Mouse (Mus musculus) thymus, postnatal 4 days (tissue): ENCODE measurements around the gene Zfp408.
"Not testable (repeated sequence)": the region's sequence is repeated elsewhere in the genome, so short reads cannot be mapped to it uniquely, and the experiment has no call there.

Source experiments
- DNase-seq: peaks from one replicate; pipeline ENCODE4 v3.0.0; 2021

Zfp408 gene

GRCm38 (mm10) chr2:91650360-91650995 is 887 bp upstream of the Zfp408 start:
- no peak for DNase-seq

- peak; percentile 53 for DNase-seq
Measured at GRCm38 (mm10) chr2:91649152-91649551, 439 bp downstream of the Zfp408 start.

GRCm38 (mm10) chr2:91646733-91647132 is 2.9 kb downstream of the Zfp408 start:
- DNase-seq, result peak; percentile 85

GRCm38 (mm10) chr2:91645811-91646210 is 3.8 kb downstream of the Zfp408 start:
- peak; percentile 74 for DNase-seq

GRCm38 (mm10) chr2:91645354-91645753 is 4.2 kb downstream of the Zfp408 start:
- DNase-seq, result peak; percentile 55

GRCm38 (mm10) chr2:91644021-91644420 is 5.6 kb downstream of the Zfp408 start:
- DNase-seq, result peak; percentile 39

GRCm38 (mm10) chr2:91642825-91643415 is 6.7 kb downstream of the Zfp408 start:
- no peak for DNase-seq

- DNase-seq, result peak; percentile 23
Measured at GRCm38 (mm10) chr2:91638931-91639330, 10.7 kb downstream of the Zfp408 start.

- DNase-seq, result peak; percentile 34
Measured at GRCm38 (mm10) chr2:91636727-91637338, 12.8 kb downstream of the Zfp408 start.

- DNase-seq, result peak; percentile 26
Measured at GRCm38 (mm10) chr2:91636229-91636628, 13.4 kb downstream of the Zfp408 start, which contains the start of gene F2. TSS of gene F2 (minus strand) at chr2:91636414.

GRCm38 (mm10) chr2:91635486-91635885 is 14.1 kb downstream of the Zfp408 start:
- DNase-seq, result peak; percentile 29

- peak; percentile 72 for DNase-seq
Measured at GRCm38 (mm10) chr2:91634841-91635240, 14.8 kb downstream of the Zfp408 start.

- DNase-seq, result no peak
Measured at GRCm38 (mm10) chr2:91633334-91633977, 16.1 kb downstream of the Zfp408 start.

- DNase-seq, result peak; percentile 16
Measured at GRCm38 (mm10) chr2:91632316-91632715, 17.3 kb downstream of the Zfp408 start.

GRCm38 (mm10) chr2:91631826-91632225 is 17.8 kb downstream of the Zfp408 start:
- DNase-seq, result no peak

- DNase-seq, result no peak
Measured at GRCm38 (mm10) chr2:91630384-91630783, 19.2 kb downstream of the Zfp408 start.

GRCm38 (mm10) chr2:91629682-91630081 is 19.9 kb downstream of the Zfp408 start:
- DNase-seq, result peak; percentile 65

- no peak for DNase-seq
Measured at GRCm38 (mm10) chr2:91628171-91628570, 21.4 kb downstream of the Zfp408 start.

GRCm38 (mm10) chr2:91627486-91627885 is 22.1 kb downstream of the Zfp408 start:
- DNase-seq, result no peak

GRCm38 (mm10) chr2:91623366-91623765 is 26.2 kb downstream of the Zfp408 start:
- not testable (repeated sequence) for DNase-seq

GRCm38 (mm10) chr2:91622356-91622755 is 27.2 kb downstream of the Zfp408 start:
- no peak for DNase-seq

GRCm38 (mm10) chr2:91609370-91609769 is 40.2 kb downstream of the Zfp408 start:
- DNase-seq, result not testable (repeated sequence)

- DNase-seq, result no peak
Measured at GRCm38 (mm10) chr2:91602389-91602788, 47.2 kb downstream of the Zfp408 start.

GRCm38 (mm10) chr2:91600475-91600874 is 49.1 kb downstream of the Zfp408 start:
- no peak for DNase-seq
